Mouse (Mus musculus): ENCODE data around the gene Gstm5. TPM values are rescaled to one million over a fixed set of nuclear protein-coding genes. Genes with fewer than 3 reads are reported as not detected.
A peak's percentile ranks its signal among the peaks of the same experiment; 100 is the strongest.
"Not testable (repeated sequence)": the region's sequence is repeated elsewhere in the genome, so short reads cannot be mapped to it uniquely, and the experiment has no call there.

Gstm5 gene
- polyA plus RNA-seq, 1 experiment: 504 TPM

- TF ChIP-seq CTCF (IDR thresholded peaks at IDR 0.05; ENCODE audit: extremely low read depth, insufficient read depth, low read length) (no peak), POLR2A (IDR thresholded peaks at IDR 0.05; ENCODE audit: extremely low read depth, insufficient read depth, low read length) (no peak)
- Histone ChIP-seq H3K27ac (ENCODE audit: insufficient read depth, low read length) (no peak overlapping the region), H3K4me3 (ENCODE audit: insufficient read depth, low read length) (no peak overlapping the region), H3K4me1 (ENCODE audit: control insufficient read depth, insufficient read depth, low read length) (peaks cover 4% of the 10 kb centered on the region)
Measured at GRCm38 (mm10) chr3:107853232-107854181, 42.1 kb upstream of the Gstm5 start.

- H3K4me3 ChIP-seq (ENCODE audit: insufficient read depth, low read length): no peak overlapping the region
- no peak overlapping the region for H3K27ac ChIP-seq (ENCODE audit: insufficient read depth, low read length)
- peaks cover 4% of the 10 kb centered on the region for H3K4me1 ChIP-seq (ENCODE audit: control insufficient read depth, insufficient read depth, low read length)
- TF ChIP-seq POLR2A (IDR thresholded peaks at IDR 0.05; ENCODE audit: extremely low read depth, insufficient read depth, low read length) (no peak), CTCF (IDR thresholded peaks at IDR 0.05; ENCODE audit: extremely low read depth, insufficient read depth, low read length) (no peak)
Measured at GRCm38 (mm10) chr3:107855368-107855767, 40.3 kb upstream of the Gstm5 start.

GRCm38 (mm10) chr3:107857646-107858045, 38.0 kb upstream of the Gstm5 start:
- Histone ChIP-seq H3K4me1 (ENCODE audit: control insufficient read depth, insufficient read depth, low read length) (peaks cover 4% of the 10 kb centered on the region), H3K27ac (ENCODE audit: insufficient read depth, low read length) (no peak overlapping the region), H3K4me3 (ENCODE audit: insufficient read depth, low read length) (no peak overlapping the region)
- no peak for TF ChIP-seq CTCF (IDR thresholded peaks at IDR 0.05; ENCODE audit: extremely low read depth, insufficient read depth, low read length)
- no peak for TF ChIP-seq POLR2A (IDR thresholded peaks at IDR 0.05; ENCODE audit: extremely low read depth, insufficient read depth, low read length)

GRCm38 (mm10) chr3:107861483-107861882, 34.1 kb upstream of the Gstm5 start:
- not testable (repeated sequence) for H3K4me1 ChIP-seq (ENCODE audit: control insufficient read depth, insufficient read depth, low read length); H3K4me3 ChIP-seq (ENCODE audit: insufficient read depth, low read length); H3K27ac ChIP-seq (ENCODE audit: insufficient read depth, low read length)

- H3K27ac ChIP-seq (ENCODE audit: insufficient read depth, low read length): no peak overlapping the region
- no peak for TF ChIP-seq CTCF (IDR thresholded peaks at IDR 0.05; ENCODE audit: extremely low read depth, insufficient read depth, low read length)
- TF ChIP-seq POLR2A (IDR thresholded peaks at IDR 0.05; ENCODE audit: extremely low read depth, insufficient read depth, low read length): no peak
- H3K4me1 ChIP-seq (ENCODE audit: control insufficient read depth, insufficient read depth, low read length): no peaks in the 10 kb centered on the region
- H3K4me3 ChIP-seq (ENCODE audit: insufficient read depth, low read length): no peak overlapping the region
Measured at GRCm38 (mm10) chr3:107862471-107862870, 33.1 kb upstream of the Gstm5 start.

- H3K4me3 ChIP-seq (ENCODE audit: insufficient read depth, low read length): no peak overlapping the region
- TF ChIP-seq CTCF (IDR thresholded peaks at IDR 0.05; ENCODE audit: extremely low read depth, insufficient read depth, low read length) (no peak), POLR2A (IDR thresholded peaks at IDR 0.05; ENCODE audit: extremely low read depth, insufficient read depth, low read length) (no peak)
- no peak overlapping the region for H3K27ac ChIP-seq (ENCODE audit: insufficient read depth, low read length)
- no peaks in the 10 kb centered on the region for H3K4me1 ChIP-seq (ENCODE audit: control insufficient read depth, insufficient read depth, low read length)
Measured at GRCm38 (mm10) chr3:107863471-107863870, 32.1 kb upstream of the Gstm5 start.

- H3K27ac ChIP-seq (ENCODE audit: insufficient read depth, low read length): no peak overlapping the region
- no peaks in the 10 kb centered on the region; the same call in 1 of the 2 replicates for H3K4me1 ChIP-seq (ENCODE audit: control insufficient read depth, insufficient read depth, low read length)
- TF ChIP-seq POLR2A (IDR thresholded peaks at IDR 0.05; ENCODE audit: extremely low read depth, insufficient read depth, low read length) (no peak), CTCF (IDR thresholded peaks at IDR 0.05; ENCODE audit: extremely low read depth, insufficient read depth, low read length) (peak; percentile 96)
- no peak overlapping the region for H3K4me3 ChIP-seq (ENCODE audit: insufficient read depth, low read length)
Measured at GRCm38 (mm10) chr3:107863898-107864603, 31.6 kb upstream of the Gstm5 start.

- Histone ChIP-seq H3K4me1 (ENCODE audit: control insufficient read depth, insufficient read depth, low read length) (peaks cover 2% of the 10 kb centered on the region), H3K4me3 (ENCODE audit: insufficient read depth, low read length) (no peak overlapping the region), H3K27ac (ENCODE audit: insufficient read depth, low read length) (no peak overlapping the region)
- TF ChIP-seq POLR2A (IDR thresholded peaks at IDR 0.05; ENCODE audit: extremely low read depth, insufficient read depth, low read length): no peak
- no peak for TF ChIP-seq CTCF (IDR thresholded peaks at IDR 0.05; ENCODE audit: extremely low read depth, insufficient read depth, low read length)
Measured at GRCm38 (mm10) chr3:107865364-107866091, 30.1 kb upstream of the Gstm5 start.

- peaks cover 2% of the 10 kb centered on the region for H3K4me1 ChIP-seq (ENCODE audit: control insufficient read depth, insufficient read depth, low read length)
- no peak overlapping the region for H3K27ac ChIP-seq (ENCODE audit: insufficient read depth, low read length)
- no peak overlapping the region for H3K4me3 ChIP-seq (ENCODE audit: insufficient read depth, low read length)
- TF ChIP-seq POLR2A (IDR thresholded peaks at IDR 0.05; ENCODE audit: extremely low read depth, insufficient read depth, low read length) (no peak), CTCF (IDR thresholded peaks at IDR 0.05; ENCODE audit: extremely low read depth, insufficient read depth, low read length) (peak; percentile 99)
Measured at GRCm38 (mm10) chr3:107867086-107867485, 28.5 kb upstream of the Gstm5 start.
